Mouse (Mus musculus) C2C12 (cell line): Measurements from ENCODE around the gene Dock2. TPM values are rescaled to one million over a fixed set of nuclear protein-coding genes. Genes with fewer than 3 reads are reported as not detected.

Source experiments
- H3K27me3 ChIP-seq: one replicate; pipeline ENCODE4 v1.6.1; 2011; ENCODE audit not compliant: control insufficient read depth, insufficient read depth, insufficient read length
- H3K36me3 ChIP-seq: one replicate; pipeline ENCODE4 v1.6.1; 2011; ENCODE audit not compliant: control insufficient read depth, insufficient read depth
- H3K4me3 ChIP-seq: one replicate; pipeline ENCODE4 v1.5.1; 2011; ENCODE audit warnings: mild to moderate bottlenecking, control low read depth; ENCODE audit not compliant: poor library complexity, insufficient read depth, severe bottlenecking
- H3K79me2 ChIP-seq: one replicate; pipeline ENCODE4 v1.6.1; 2011; ENCODE audit not compliant: control insufficient read depth, insufficient read depth
- H3K79me3 ChIP-seq: one replicate; pipeline ENCODE4 v1.6.1; 2011; ENCODE audit warnings: low read depth, control low read depth
- H3ac ChIP-seq: one replicate; pipeline ENCODE3; 2011; ENCODE audit warnings: low read depth; ENCODE audit not compliant: control insufficient read depth, insufficient read length
- CEBPB ChIP-seq: IDR thresholded peaks from one replicate; pipeline ENCODE4 v1.6.1; 2011; ENCODE audit warnings: low read depth, mild to moderate bottlenecking, control low read depth, moderate library complexity
- CTCF ChIP-seq: IDR thresholded peaks from one replicate; pipeline ENCODE4 v1.5.1; 2011; ENCODE audit not compliant: control insufficient read depth, insufficient read depth, insufficient read length
- FOSL1 ChIP-seq: IDR thresholded peaks from one replicate; pipeline ENCODE4 v1.8.0; 2011; ENCODE audit warnings: mild to moderate bottlenecking, low read length; ENCODE audit not compliant: poor library complexity, insufficient read depth, severe bottlenecking
- MAX ChIP-seq: IDR thresholded peaks from one replicate; pipeline ENCODE4 v1.6.1; 2011; ENCODE audit warnings: mild to moderate bottlenecking, control low read depth
- MYOD1 ChIP-seq: IDR thresholded peaks from one replicate; pipeline ENCODE4 v1.6.1; 2011; ENCODE audit warnings: low read depth; ENCODE audit not compliant: control insufficient read depth, insufficient read length
- MYOG ChIP-seq: IDR thresholded peaks from one replicate; pipeline ENCODE4 v1.6.1; 2011; ENCODE audit not compliant: control insufficient read depth, insufficient read length; ENCODE audit errors: extremely low read depth
- USF1 ChIP-seq: IDR thresholded peaks from one replicate; pipeline ENCODE4 v1.6.1; 2011; ENCODE audit warnings: low read depth, mild to moderate bottlenecking, control low read depth, moderate library complexity
- polyA plus RNA-seq: library from polyadenylated mRNA; unstranded; fragments of >200 nt; fragmentation: generic; extraction: Trizol; gene quantifications from one replicate; pipeline ENCODE4 v1.2.1, GENCODE M21; 2012; ENCODE audit warnings: missing spikeins

Dock2 gene
- polyA plus RNA-seq, 1 experiment = 0.01 TPM

GRCm38 (mm10) chr11:34773304-34773895, 10.3 kb downstream of the Dock2 start:
- H3K79me2 ChIP-seq = no peaks in the 10 kb centered on the region
- no peaks in the 10 kb centered on the region for H3K79me3 ChIP-seq
- H3ac ChIP-seq = no peak overlapping the region
- no peaks in the 10 kb centered on the region for H3K27me3 ChIP-seq
- no peak overlapping the region for H3K4me3 ChIP-seq
- TF ChIP-seq MYOG (no peak), MYOD1 (no peak), CTCF (no peak), FOSL1 (no peak), CEBPB (no peak), MAX (no peak)
- H3K36me3 ChIP-seq = no peaks in the 10 kb centered on the region

- Histone ChIP-seq H3K36me3 (no peaks in the 10 kb centered on the region), H3K27me3 (no peaks in the 10 kb centered on the region), H3K4me3 (no peak overlapping the region), H3ac (no peak overlapping the region), H3K79me2 (no peaks in the 10 kb centered on the region), H3K79me3 (no peaks in the 10 kb centered on the region)
- TF ChIP-seq CEBPB (no peak), CTCF (no peak), MAX (no peak), MYOD1 (no peak), MYOG (no peak), USF1 (no peak), FOSL1 (no peak)
Measured at GRCm38 (mm10) chr11:34771221-34771986, 12.3 kb downstream of the Dock2 start.

- H3K36me3 ChIP-seq = no peaks in the 10 kb centered on the region
- TF ChIP-seq MYOD1 (no peak), CTCF (no peak), USF1 (no peak), MYOG (no peak), CEBPB (no peak), FOSL1 (no peak), MAX (no peak)
- no peak overlapping the region for H3ac ChIP-seq
- no peak overlapping the region for H3K4me3 ChIP-seq
- H3K79me2 ChIP-seq = no peaks in the 10 kb centered on the region
- H3K27me3 ChIP-seq = no peaks in the 10 kb centered on the region
- H3K79me3 ChIP-seq = no peaks in the 10 kb centered on the region
Measured at GRCm38 (mm10) chr11:34770666-34771065, 13.0 kb downstream of the Dock2 start.

GRCm38 (mm10) chr11:34769946-34770345, 13.7 kb downstream of the Dock2 start:
- Histone ChIP-seq H3K27me3 (no peaks in the 10 kb centered on the region), H3K79me2 (no peaks in the 10 kb centered on the region), H3K79me3 (no peaks in the 10 kb centered on the region), H3K36me3 (no peaks in the 10 kb centered on the region), H3ac (no peak overlapping the region), H3K4me3 (no peak overlapping the region)
- no peak for TF ChIP-seq FOSL1
- no peak for TF ChIP-seq USF1
- no peak for TF ChIP-seq MAX
- no peak for TF ChIP-seq MYOD1
- TF ChIP-seq MYOG = no peak
- no peak for TF ChIP-seq CTCF
- no peak for TF ChIP-seq CEBPB

DNA sequence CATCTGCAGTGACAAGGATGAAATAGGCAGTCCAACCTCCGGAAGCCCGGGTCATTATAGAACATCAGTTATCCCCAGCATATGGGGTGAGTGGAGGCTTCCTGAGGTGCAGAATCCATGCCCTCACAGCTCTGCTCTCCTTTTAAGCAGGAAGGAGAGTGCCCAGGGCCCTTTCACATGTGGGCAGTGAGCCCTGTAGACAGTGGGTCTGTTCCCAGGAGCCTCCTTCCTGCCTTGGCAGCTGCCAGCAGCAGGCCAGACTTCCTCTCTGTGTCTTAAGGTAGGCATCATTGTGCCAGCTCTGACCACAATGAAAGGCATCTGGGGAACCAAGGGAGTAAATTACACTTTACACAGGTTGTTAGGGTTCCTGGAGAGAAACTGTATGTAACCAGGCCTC, 14.3 kb downstream of the Dock2 start:
- Histone ChIP-seq H3K36me3 (no peaks in the 10 kb centered on the region), H3K79me3 (no peaks in the 10 kb centered on the region), H3K79me2 (no peaks in the 10 kb centered on the region), H3K4me3 (no peak overlapping the region), H3ac (no peak overlapping the region), H3K27me3 (no peaks in the 10 kb centered on the region)
- TF ChIP-seq CTCF (no peak), USF1 (no peak), FOSL1 (no peak), MYOG (no peak), MAX (no peak), CEBPB (no peak), MYOD1 (no peak)

DNA sequence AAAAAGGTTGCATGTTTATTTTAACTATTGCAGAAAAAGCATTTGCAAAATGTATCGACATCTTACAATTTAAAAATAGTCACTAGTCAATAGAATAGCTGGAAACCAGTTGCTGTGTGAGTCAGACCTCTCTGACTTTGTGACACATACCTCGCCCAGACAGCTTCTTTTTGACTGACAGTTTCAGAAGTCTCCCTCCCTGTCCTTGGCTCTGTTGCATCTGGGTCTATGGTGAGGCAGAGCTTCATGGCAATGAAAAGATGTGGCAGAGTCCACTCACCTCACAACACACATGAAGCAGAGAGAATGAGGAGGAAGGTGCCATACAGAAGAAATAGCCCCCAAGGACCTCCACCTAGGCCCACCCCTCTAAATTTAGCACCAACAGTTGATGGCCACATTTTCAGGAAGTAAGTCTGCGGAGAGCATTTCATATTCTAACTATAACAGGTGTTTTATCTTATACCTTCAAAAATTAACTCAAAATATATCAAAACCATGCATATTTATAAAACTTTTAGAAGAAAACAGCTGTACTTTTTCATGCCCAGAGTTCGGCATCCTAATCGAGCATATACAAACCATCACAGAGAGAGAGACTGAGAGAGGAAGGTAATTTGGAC, 19.8 kb downstream of the Dock2 start:
- Histone ChIP-seq H3K36me3 (no peaks in the 10 kb centered on the region), H3K79me2 (no peaks in the 10 kb centered on the region), H3ac (no peak overlapping the region), H3K4me3 (no peak overlapping the region), H3K79me3 (no peaks in the 10 kb centered on the region), H3K27me3 (no peaks in the 10 kb centered on the region)
- TF ChIP-seq CTCF = no peak
